8 mouse cellular contexts compared by ENCODE assay signal in genomic region chr11:103840834-103841233, GRCm38 (mm10).
DNase-seq lines count a peak whose midpoint lies in the region; ATAC-seq and TF ChIP-seq lines count a peak whose summit lies in the region.

No protein-coding gene starts in this region.

- H3K9ac ChIP-seq in kidney, postnatal 0 days (ENCODE audit: low read depth, low read length): no peak overlapping the region
- 0 out of 2 replicates have a peak overlapping the region, but pooled peaks have one; percentile 23 for H3K9ac ChIP-seq in hindbrain, embryonic 16.5 days (ENCODE audit: low read depth, low read length)

- H3K27me3 ChIP-seq in kidney, postnatal 0 days (ENCODE audit: insufficient read depth, low read length): no peaks in the 10 kb centered on the region
- H3K27me3 ChIP-seq in hindbrain, embryonic 16.5 days (replicated peaks; ENCODE audit: control insufficient read depth, insufficient read depth, low read length): no peaks in the 10 kb centered on the region

- no peak overlapping the region for H3K4me3 ChIP-seq in kidney, postnatal 0 days (replicated peaks; ENCODE audit: low read depth, low read length)
- H3K4me3 ChIP-seq in hindbrain, embryonic 16.5 days (ENCODE audit: low read length): no peak overlapping the region
- no peak overlapping the region for H3K4me3 ChIP-seq in lung, adult 2 months (replicated peaks; ENCODE audit: extremely low read depth, low read depth, low read length)

- DNase-seq in kidney, postnatal 0 days (ENCODE audit: low spot score): peak; percentile 40
- no peak for DNase-seq in kidney, adult 9 months
- peak; percentile 90 for DNase-seq in embryo, embryonic 11 days
- DNase-seq in neural tube, embryonic 10.5 days (ENCODE audit: extremely low spot score, low spot score): peak; percentile 75
- DNase-seq in thymus, postnatal 10 days (ENCODE audit: low spot score in 2 of 2): no peak
- no peak for DNase-seq in lung, adult 2 months
- DNase-seq in urinary bladder, postnatal 14 days (ENCODE audit: low spot score): no peak

- ATAC-seq in kidney, postnatal 0 days (replicated peaks; ENCODE audit: low FRiP score, low read depth): no peak
- ATAC-seq in hindbrain, embryonic 16.5 days: peak; percentile 86

- H3K4me1 ChIP-seq in kidney, postnatal 0 days (replicated peaks; ENCODE audit: insufficient read depth, low read length): no peaks in the 10 kb centered on the region
- H3K4me1 ChIP-seq in hindbrain, embryonic 16.5 days (ENCODE audit: control insufficient read depth, insufficient read depth, low read depth, low read length): peaks cover 14% of the 10 kb centered on the region
- no peaks in the 10 kb centered on the region for H3K4me1 ChIP-seq in lung, adult 2 months (ENCODE audit: control insufficient read depth, insufficient read depth, low read length)

- H3K9me3 ChIP-seq in kidney, postnatal 0 days (replicated peaks; ENCODE audit: low read length): no peaks in the 10 kb centered on the region
- no peaks in the 10 kb centered on the region for H3K9me3 ChIP-seq in hindbrain, embryonic 16.5 days (ENCODE audit: control insufficient read depth, low read length)

- no peak overlapping the region for H3K4me2 ChIP-seq in kidney, postnatal 0 days (ENCODE audit: low read length)
- H3K4me2 ChIP-seq in hindbrain, embryonic 16.5 days (ENCODE audit: low read length): peak overlapping the region; percentile 31

- no peaks in the 10 kb centered on the region for H3K36me3 ChIP-seq in kidney, postnatal 0 days (ENCODE audit: insufficient read depth, low read length)
- H3K36me3 ChIP-seq in hindbrain, embryonic 16.5 days (ENCODE audit: control insufficient read depth, insufficient read depth, low read length): peaks cover 6% of the 10 kb centered on the region

- TF ChIP-seq POLR2A in lung, adult 2 months (IDR thresholded peaks at IDR 0.05; ENCODE audit: borderline replicate concordance, extremely low read depth, low read depth, low read length): no peak

- no peak overlapping the region for H3K27ac ChIP-seq in kidney, postnatal 0 days
- H3K27ac ChIP-seq in hindbrain, embryonic 16.5 days (ENCODE audit: low read depth, low read length): peak overlapping the region; percentile 52

- 15% methylated on average over 11 of the region's 11 CpGs for WGBS in kidney, postnatal 0 days
- WGBS in hindbrain, embryonic 16.5 days: 3% methylated on average over 11 of the region's 11 CpGs
- 64% methylated on average over 11 of the region's 11 CpGs for WGBS in lung, adult 2 months

- no peak for TF ChIP-seq CTCF in kidney, postnatal 0 days (IDR thresholded peaks at IDR 0.05; ENCODE audit: low read depth)
- no peak for TF ChIP-seq CTCF in lung, adult 2 months (IDR thresholded peaks at IDR 0.05; ENCODE audit: insufficient read depth, low read length)

Comparison
In these comparisons a context has a peak if more than half of its experiments do, and no peak if none do; other contexts are left out.
1. DNase-seq: peak in kidney, postnatal 0 days (single experiment), embryo, embryonic 11 days (single experiment) and neural tube, embryonic 10.5 days (single experiment); none in kidney, adult 9 months (single experiment), thymus, postnatal 10 days (0 of 2), lung, adult 2 months (single experiment) and urinary bladder, postnatal 14 days (single experiment).